Mouse (Mus musculus): ENCODE measurements around the gene Vmn1r223. TPM values are rescaled to one million over a fixed set of nuclear protein-coding genes. Genes with fewer than 3 reads are reported as not detected.

Vmn1r223 gene
- polyA plus RNA-seq, 1 experiment from 2014 or later, result not detected

- no peaks in the 10 kb centered on the region for H3K36me3 ChIP-seq
- WGBS, result under 1% methylated on average over 35 of the region's 35 CpGs
- peak; percentile 64 for DNase-seq (ENCODE audit: low spot score)
- peaks cover 23% of the 10 kb centered on the region for H3K4me1 ChIP-seq
- no peaks in the 10 kb centered on the region for H3K9me3 ChIP-seq (replicated peaks)
- peaks cover 35% of the 10 kb centered on the region for H3K27me3 ChIP-seq (ENCODE audit: low read depth, poor library complexity, severe bottlenecking)
- H3K4me3 ChIP-seq, result peak overlapping the region; percentile 61
- H3K27ac ChIP-seq (replicated peaks), result peak overlapping the region; percentile 42; the same call in 1 of the 2 replicates
Measured at GRCm38 (mm10) chr13:23285921-23286720, 39.2 kb downstream of the Vmn1r223 start.

GRCm38 (mm10) chr13:23286721-23287362 lies 39.9 kb downstream of the Vmn1r223 start:
- Histone ChIP-seq H3K4me3 (peak overlapping the region; percentile 61), H3K36me3 (no peaks in the 10 kb centered on the region), H3K4me1 (peaks cover 23% of the 10 kb centered on the region), H3K9me3 (replicated peaks) (no peaks in the 10 kb centered on the region), H3K27me3 (ENCODE audit: low read depth, poor library complexity, severe bottlenecking) (peaks cover 35% of the 10 kb centered on the region), H3K27ac (replicated peaks) (no peak overlapping the region)
- DNase-seq (ENCODE audit: low spot score), result peak; percentile 50
- WGBS, result under 1% methylated on average over 19 of the region's 19 CpGs

- DNase-seq (ENCODE audit: low spot score), result no peak
- H3K4me3 ChIP-seq, result peak overlapping the region; percentile 61
- WGBS, result 3% methylated on average over 5 of the region's 5 CpGs
Measured at GRCm38 (mm10) chr13:23297737-23298136, 50.8 kb downstream of the Vmn1r223 start.

GRCm38 (mm10) chr13:23298445-23299232 lies 51.7 kb downstream of the Vmn1r223 start:
- 1% methylated on average over 21 of the region's 21 CpGs for WGBS
- DNase-seq (ENCODE audit: low spot score), result peak; percentile 77
- H3K4me3 ChIP-seq, result peak overlapping the region; percentile 61
- peaks cover 12% of the 10 kb centered on the region for H3K27me3 ChIP-seq (ENCODE audit: low read depth, poor library complexity, severe bottlenecking)
- peaks cover 26% of the 10 kb centered on the region for H3K4me1 ChIP-seq
- no peaks in the 10 kb centered on the region for H3K9me3 ChIP-seq (replicated peaks)
- no peaks in the 10 kb centered on the region for H3K36me3 ChIP-seq
- H3K27ac ChIP-seq (replicated peaks), result no peak overlapping the region

More at GRCm38 (mm10) chr13:23297737-23298136, 50.8 kb downstream of the Vmn1r223 start:
- Histone ChIP-seq H3K9me3 (replicated peaks) (no peaks in the 10 kb centered on the region), H3K27me3 (ENCODE audit: low read depth, poor library complexity, severe bottlenecking) (peaks cover 12% of the 10 kb centered on the region), H3K4me1 (peaks cover 26% of the 10 kb centered on the region), H3K36me3 (no peaks in the 10 kb centered on the region), H3K27ac (replicated peaks) (no peak overlapping the region)

GRCm38 (mm10) chr13:23299276-23299998 lies 52.5 kb downstream of the Vmn1r223 start:
- peak overlapping the region; percentile 38 for H3K27ac ChIP-seq (replicated peaks)
- H3K27me3 ChIP-seq (ENCODE audit: low read depth, poor library complexity, severe bottlenecking), result peaks cover 12% of the 10 kb centered on the region
- H3K9me3 ChIP-seq (replicated peaks), result no peaks in the 10 kb centered on the region
- DNase-seq (ENCODE audit: low spot score), result peak; percentile 57
- H3K4me3 ChIP-seq, result peak overlapping the region; percentile 61
- peaks cover 26% of the 10 kb centered on the region for H3K4me1 ChIP-seq
- H3K36me3 ChIP-seq, result no peaks in the 10 kb centered on the region
- WGBS, result under 1% methylated on average over 22 of the region's 22 CpGs

GRCm38 (mm10) chr13:23299999-23300341 lies 53.0 kb downstream of the Vmn1r223 start:
- peak; percentile 85 for DNase-seq (ENCODE audit: low spot score)

More at GRCm38 (mm10) chr13:23299999-23300341, 53.0 kb downstream of the Vmn1r223 start:
- Histone ChIP-seq H3K9me3 (replicated peaks) (no peaks in the 10 kb centered on the region), H3K4me1 (peaks cover 26% of the 10 kb centered on the region), H3K36me3 (no peaks in the 10 kb centered on the region), H3K27ac (replicated peaks) (peak overlapping the region; percentile 38), H3K4me3 (peak overlapping the region; percentile 61), H3K27me3 (ENCODE audit: low read depth, poor library complexity, severe bottlenecking) (peaks cover 12% of the 10 kb centered on the region)
- under 1% methylated on average over 13 of the region's 13 CpGs for WGBS

Other genes starting within 250 kb of the Vmn1r223 start
- gene Vmn1r213, start 239.5 kb upstream of the Vmn1r223 start, polyA plus RNA-seq (2016; fragmentation: Nextera tagmentation; extraction: Ambion mirVana), result not detected in 2 replicates
- not detected in 2 replicates for gene Vmn1r214, start 216.7 kb upstream of the Vmn1r223 start, polyA plus RNA-seq (2016; fragmentation: Nextera tagmentation; extraction: Ambion mirVana)
- gene Vmn1r215, start 179.1 kb upstream of the Vmn1r223 start, polyA plus RNA-seq (2016; fragmentation: Nextera tagmentation; extraction: Ambion mirVana), result not detected in 2 replicates
- not detected in 2 replicates for gene Vmn1r217, start 128.9 kb upstream of the Vmn1r223 start, polyA plus RNA-seq (2016; fragmentation: Nextera tagmentation; extraction: Ambion mirVana)
- not detected in 2 replicates for gene Vmn1r218, start 114.0 kb upstream of the Vmn1r223 start, polyA plus RNA-seq (2016; fragmentation: Nextera tagmentation; extraction: Ambion mirVana)
- 0.02 TPM in 1 of 2 replicates, not detected in the other for gene Vmn1r219, start 87.8 kb upstream of the Vmn1r223 start, polyA plus RNA-seq (2016; fragmentation: Nextera tagmentation; extraction: Ambion mirVana)
- not detected in 2 replicates for gene Vmn1r220, start 59.2 kb upstream of the Vmn1r223 start, polyA plus RNA-seq (2016; fragmentation: Nextera tagmentation; extraction: Ambion mirVana)
- gene Vmn1r221, start 33.0 kb upstream of the Vmn1r223 start, polyA plus RNA-seq (2016; fragmentation: Nextera tagmentation; extraction: Ambion mirVana), result not detected in 2 replicates
- not detected in 2 replicates for gene Vmn1r222, start 11.2 kb upstream of the Vmn1r223 start, polyA plus RNA-seq (2016; fragmentation: Nextera tagmentation; extraction: Ambion mirVana)
- gene Zfp322a, start 122.1 kb downstream of the Vmn1r223 start, polyA plus RNA-seq (2016; fragmentation: Nextera tagmentation; extraction: Ambion mirVana), result 55.6 and 58.6 TPM in 2 replicates
- gene Abt1, start 176.7 kb downstream of the Vmn1r223 start, polyA plus RNA-seq (2016; fragmentation: Nextera tagmentation; extraction: Ambion mirVana), result 14.3 and 14.7 TPM in 2 replicates
- gene Btn1a1, start 218.8 kb downstream of the Vmn1r223 start, polyA plus RNA-seq (2016; fragmentation: Nextera tagmentation; extraction: Ambion mirVana), result 0.04 and 0.06 TPM in 2 replicates
- 0.26 and 0.38 TPM in 2 replicates for gene Btn2a2, start 241.7 kb downstream of the Vmn1r223 start, polyA plus RNA-seq (2016; fragmentation: Nextera tagmentation; extraction: Ambion mirVana)

Measured in midbrain, embryonic 10.5 days (tissue).